Mouse (Mus musculus) c-Kit-positive CD71-positive TER-119-negative erythroid progenitor cells, embryonic 14.5 days (primary cell): Measurements from ENCODE around the gene Nat8f2.

Experiments used
- DNase-seq: peaks from one replicate; pipeline ENCODE4 v3.0.0-alpha.2; 2013; ENCODE audit warnings: low read depth

Gene Nat8f2

GRCm38 (mm10) chr6:85822286-85822685 lies 46.7 kb downstream of the Nat8f2 start:
- no peak for DNase-seq

GRCm38 (mm10) chr6:85820837-85821236 lies 48.1 kb downstream of the Nat8f2 start, which contains the start of the genes Nat8f6 and Nat8f5:
Nat8f6 (minus strand) TSS chr6:85820954.
Nat8f5 (minus strand) TSS chr6:85820972.
- DNase-seq, result no peak

DNA sequence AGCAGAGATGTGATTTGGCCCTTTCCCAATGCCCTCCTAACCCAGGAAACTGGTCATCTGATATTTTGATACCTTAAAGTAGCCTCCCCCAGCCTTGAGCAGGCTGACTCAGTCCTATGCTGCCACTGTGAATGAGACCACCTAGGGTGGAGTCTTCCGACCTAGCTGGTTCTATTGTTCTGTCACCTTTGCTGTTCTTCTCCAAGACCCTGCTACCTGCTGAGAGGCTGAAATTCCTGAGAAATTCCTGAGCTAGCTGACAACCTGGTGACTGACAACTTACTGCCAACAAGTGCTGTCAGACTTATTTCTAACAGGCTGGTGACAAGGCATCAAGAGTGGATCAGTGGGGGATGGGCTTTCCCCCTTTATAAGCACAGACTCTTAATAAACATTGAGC lies 50.6 kb downstream of the Nat8f2 start:
- DNase-seq, result no peak
